Mouse (Mus musculus): Measurements from ENCODE around the gene 1700018F24Rik.

DNA sequence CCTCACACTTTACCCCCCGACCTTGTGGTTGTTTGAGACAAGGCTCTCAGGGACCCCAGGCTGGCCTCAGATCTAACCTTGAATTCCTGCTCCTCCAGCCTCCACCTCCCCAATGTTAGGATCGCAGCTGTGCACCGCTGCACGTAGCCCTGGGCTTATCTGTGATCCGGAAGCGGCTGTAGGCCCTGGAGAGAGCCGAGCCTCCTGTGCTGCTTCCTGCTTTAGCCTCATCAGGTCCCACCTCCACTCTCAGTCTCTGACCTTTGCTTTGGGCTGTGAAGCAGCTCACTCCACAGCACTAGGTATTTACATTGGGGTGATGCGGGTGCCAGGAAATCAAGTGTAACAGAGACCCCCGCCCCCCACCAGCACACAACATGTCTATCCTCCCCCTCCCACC, 38.3 kb upstream of the 1700018F24Rik start:
- TF ChIP-seq POLR2A (IDR thresholded peaks at IDR 0.05; ENCODE audit: control insufficient read depth, low read depth, low read length) (no peak), CTCF (IDR thresholded peaks at IDR 0.05; ENCODE audit: control insufficient read depth, insufficient read depth, insufficient replicate concordance, low read depth, low read length) (no peak)
